Mouse (Mus musculus) testis, adult 2 months (tissue): ENCODE measurements around the gene Fkbp14.

Experiments used
- CTCF ChIP-seq: fragments of 200-500 bp; IDR thresholded peaks from 2 replicates; pipeline ENCODE4 v1.5.1; 2012; ENCODE audit warnings: low read depth, mild to moderate bottlenecking, inconsistent platforms, low read length, moderate library complexity; ENCODE audit not compliant: control insufficient read depth, insufficient read depth, insufficient replicate concordance
- POLR2A ChIP-seq: fragments of 200-500 bp; IDR thresholded peaks from 2 replicates; pipeline ENCODE4 v1.6.1; 2012; ENCODE audit warnings: low read depth, mild to moderate bottlenecking, inconsistent platforms, low read length, moderate library complexity; ENCODE audit not compliant: control insufficient read depth

GRCm38 (mm10) chr6:54600681-54601347 is 3.7 kb upstream of the Fkbp14 start:
- no peak for TF ChIP-seq CTCF
- no peak for TF ChIP-seq POLR2A
